ENCODE assay signal across 9 mouse cellular contexts in the genomic region with DNA sequence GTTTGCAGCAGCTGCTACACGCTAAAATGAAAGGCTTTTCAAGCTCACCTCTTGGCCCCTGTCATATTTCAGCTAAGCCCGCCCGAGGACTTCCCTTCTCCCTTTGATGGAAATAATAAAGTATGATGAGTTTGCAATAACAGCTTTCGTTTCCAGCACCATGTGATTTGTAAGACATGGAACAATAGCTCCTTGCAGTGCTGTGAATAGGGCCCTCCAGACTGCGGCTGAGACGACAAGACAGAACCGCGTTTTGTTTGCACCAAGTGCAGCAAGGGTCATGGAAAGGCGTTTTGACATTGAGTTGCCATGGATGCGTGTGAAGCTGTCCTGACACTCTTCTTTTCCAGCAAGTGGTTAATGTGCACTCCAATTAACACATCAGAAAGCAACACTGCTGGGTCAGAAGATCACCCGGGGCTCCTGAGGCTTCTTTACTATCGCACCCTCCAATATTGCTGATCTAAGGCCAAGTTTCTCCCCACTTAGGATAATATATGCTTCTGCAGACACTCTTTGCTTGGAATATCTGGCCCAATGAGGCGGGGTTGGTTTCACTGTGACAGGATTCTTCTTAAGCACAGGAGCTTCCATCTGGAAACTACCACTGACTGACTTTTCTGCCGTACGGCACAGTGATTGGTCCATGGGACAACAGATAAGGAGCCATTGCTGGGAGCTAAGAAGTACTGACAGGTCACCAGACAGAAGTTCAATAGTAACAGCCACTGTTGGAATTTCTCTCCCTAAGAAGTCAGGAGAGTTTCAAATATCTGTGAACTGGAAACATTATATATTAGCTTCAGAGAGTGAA.
A peak's percentile ranks its signal among the peaks of the same experiment; 100 is the strongest.
DNase-seq lines count a peak whose midpoint lies in the region; ATAC-seq lines count a peak whose summit lies in the region.
"Had no signal": no experiment of that assay in that cellular context is flagged by ENCODE, and none has a peak within 500 bp of the region (broad histone marks: within the 10 kb centered on the region; RNA-seq: fewer than 3 reads in every experiment).

No protein-coding gene starts in this region.

- ATAC-seq in heart, embryonic 11.5 days (replicated peaks; ENCODE audit: insufficient number of reproducible peaks, low FRiP score, low TSS enrichment): no peak
- ATAC-seq in midbrain, embryonic 16.5 days: 0 out of 2 replicates have a peak, but pooled peaks have one; percentile 28

- H3K27ac ChIP-seq in heart, embryonic 11.5 days (ENCODE audit: low read depth, low read length): no peak overlapping the region
- H3K27ac ChIP-seq in forebrain, embryonic 10.5 days: no peak overlapping the region
- no peak overlapping the region for H3K27ac ChIP-seq in midbrain, embryonic 16.5 days (ENCODE audit: low read length)
- H3K27ac ChIP-seq: liver, embryonic 13.5 days had no signal

- H3K27me3 ChIP-seq in heart, embryonic 11.5 days (ENCODE audit: control insufficient read depth, insufficient read depth, low read length): no peaks in the 10 kb centered on the region
- no peaks in the 10 kb centered on the region for H3K27me3 ChIP-seq in forebrain, embryonic 10.5 days (ENCODE audit: poor library complexity, severe bottlenecking)
- no peaks in the 10 kb centered on the region for H3K27me3 ChIP-seq in midbrain, embryonic 16.5 days (ENCODE audit: control insufficient read depth, insufficient read depth, low read depth, low read length)
- H3K27me3 ChIP-seq: liver, embryonic 13.5 days had no signal

- H3K4me3 ChIP-seq in heart, embryonic 11.5 days (ENCODE audit: low read depth, low read length): no peak overlapping the region
- H3K4me3 ChIP-seq in forebrain, embryonic 10.5 days: no peak overlapping the region
- no peak overlapping the region for H3K4me3 ChIP-seq in midbrain, embryonic 16.5 days (ENCODE audit: low read depth, low read length)
- H3K4me3 ChIP-seq: liver, embryonic 13.5 days had no signal

- H3K36me3 ChIP-seq in heart, embryonic 11.5 days (ENCODE audit: control insufficient read depth, insufficient read depth, low read length): no peaks in the 10 kb centered on the region
- no peaks in the 10 kb centered on the region for H3K36me3 ChIP-seq in forebrain, embryonic 10.5 days (replicated peaks)
- no peaks in the 10 kb centered on the region for H3K36me3 ChIP-seq in midbrain, embryonic 16.5 days (ENCODE audit: control insufficient read depth, insufficient read depth, low read length)
- H3K36me3 ChIP-seq: liver, embryonic 13.5 days had no signal

- H3K4me1 ChIP-seq in heart, embryonic 11.5 days (ENCODE audit: control insufficient read depth, insufficient read depth, low read length): no peaks in the 10 kb centered on the region
- H3K4me1 ChIP-seq in forebrain, embryonic 10.5 days: peaks cover 16% of the 10 kb centered on the region
- no peaks in the 10 kb centered on the region; the same call in 1 of the 2 replicates for H3K4me1 ChIP-seq in midbrain, embryonic 16.5 days (ENCODE audit: control insufficient read depth, insufficient read depth, low read length)
- H3K4me1 ChIP-seq: liver, embryonic 13.5 days had no signal

- H3K4me2 ChIP-seq in heart, embryonic 11.5 days: no peak overlapping the region
- H3K4me2 ChIP-seq in midbrain, embryonic 16.5 days (ENCODE audit: low read length): no peak overlapping the region
- H3K4me2 ChIP-seq: liver, embryonic 13.5 days had no signal

- 68% methylated on average over 15 of the region's 15 CpGs for WGBS in heart, embryonic 11.5 days (ENCODE audit: insufficient replicate concordance)
- WGBS in forebrain, embryonic 10.5 days: 73% methylated on average over 15 of the region's 15 CpGs
- 28% methylated on average over 15 of the region's 15 CpGs for WGBS in midbrain, embryonic 16.5 days

- H3K9ac ChIP-seq in heart, embryonic 11.5 days (ENCODE audit: low read depth, low read length): no peak overlapping the region
- no peak overlapping the region for H3K9ac ChIP-seq in midbrain, embryonic 16.5 days (ENCODE audit: low read depth, low read length)
- H3K9ac ChIP-seq: liver, embryonic 13.5 days had no signal

- H3K9me3 ChIP-seq in heart, embryonic 11.5 days (replicated peaks; ENCODE audit: control insufficient read depth, low read length): no peaks in the 10 kb centered on the region
- no peaks in the 10 kb centered on the region for H3K9me3 ChIP-seq in forebrain, embryonic 10.5 days
- no peaks in the 10 kb centered on the region for H3K9me3 ChIP-seq in midbrain, embryonic 16.5 days (replicated peaks; ENCODE audit: control insufficient read depth, low read length, poor library complexity, severe bottlenecking)
- H3K9me3 ChIP-seq: liver, embryonic 13.5 days had no signal

- DNase-seq in heart, adult 11 months: peak; percentile 58
- peak; percentile 22 for DNase-seq in forebrain, embryonic 10.5 days (ENCODE audit: extremely low spot score, low spot score)
- peak; percentile 28 for DNase-seq in kidney, postnatal 10 days
- no peak for DNase-seq in thymus, adult 18-20 months
- no peak for DNase-seq in adrenal gland, postnatal 4 days (ENCODE audit: low spot score in 2 of 2)
- DNase-seq in adrenal gland, postnatal 10 days: no peak
- DNase-seq: liver, embryonic 13.5 days had no signal

Comparison
In these comparisons a context has a peak if more than half of its experiments do, and no peak if none do; other contexts are left out.
1. DNase-seq: peak in heart, adult 11 months (single experiment), forebrain, embryonic 10.5 days (single experiment) and kidney, postnatal 10 days (single experiment); none in thymus, adult 18-20 months (0 of 2), adrenal gland, postnatal 4 days (0 of 2) and adrenal gland, postnatal 10 days (single experiment).